Mouse (Mus musculus) CH12.LX (cell line): ENCODE results near the gene Bmpr1a. TPM values are rescaled to one million over a fixed set of nuclear protein-coding genes. Genes with fewer than 3 reads are reported as not detected.
"Not testable (repeated sequence)": the region's sequence is repeated elsewhere in the genome, so short reads cannot be mapped to it uniquely, and the experiment has no call there.

Experiments used
- DNase-seq: peaks from one replicate; pipeline ENCODE4 v3.0.0-alpha.2; 2013; ENCODE audit errors: extremely low read depth
- H3K27ac ChIP-seq: 2 replicates; pipeline ENCODE4 v1.5.1; 2012; ENCODE audit warnings: low read depth, mild to moderate bottlenecking, control low read depth, moderate library complexity; ENCODE audit not compliant: insufficient read depth
- H3K27me3 ChIP-seq: replicated peaks from 2 replicates; pipeline ENCODE3; 2012; ENCODE audit warnings: inconsistent platforms
- H3K36me3 ChIP-seq, 2 experiments: replicated peaks in 1 of 2; 2 replicates each; pipeline versions ENCODE3 to v1.6.1; 2012; ENCODE audit warnings: inconsistent platforms in 1 of 2, low read length in 1 of 2, mild to moderate bottlenecking in 1 of 2, mixed read lengths in 1 of 2, moderate library complexity in 1 of 2; ENCODE audit not compliant: control insufficient read depth in 1 of 2, insufficient read depth in 1 of 2
- H3K4me1 ChIP-seq, 2 experiments: 2 replicates each; pipeline ENCODE4 v1.6.1; 2012; ENCODE audit warnings: inconsistent platforms in 1 of 2, moderate library complexity in 1 of 2; ENCODE audit not compliant: insufficient read depth in 2 of 2, control insufficient read depth in 1 of 2
- H3K4me2 ChIP-seq: 2 replicates; pipeline ENCODE4 v1.6.1; 2012; ENCODE audit warnings: low read depth, mild to moderate bottlenecking, control low read depth; ENCODE audit not compliant: poor library complexity, insufficient read depth, severe bottlenecking
- H3K4me3 ChIP-seq, 3 experiments: fragments of 150-350 bp in 1 of 3; sonication (generic) in 1 of 3; replicated peaks in 1 of 3; 2 replicates each; pipeline versions ENCODE3 to v1.5.1; 2011 to 2012; ENCODE audit warnings: low read depth in 2 of 3, low read length in 2 of 3, mild to moderate bottlenecking in 2 of 3, moderate library complexity in 2 of 3, control low read depth in 1 of 3, improper control_type of control experiment in 1 of 3, inconsistent platforms in 1 of 3, mixed read lengths in 1 of 3; ENCODE audit not compliant: poor library complexity in 1 of 3
- H3K79me2 ChIP-seq: replicated peaks from 2 replicates; pipeline ENCODE4 v1.6.1; 2012; ENCODE audit warnings: mild to moderate bottlenecking, moderate library complexity; ENCODE audit not compliant: control insufficient read depth, poor library complexity, insufficient read depth, severe bottlenecking; ENCODE audit errors: extremely low read depth
- H3K9ac ChIP-seq: 2 replicates; pipeline ENCODE4 v1.6.1; 2012; ENCODE audit warnings: low read depth, mild to moderate bottlenecking, control low read depth, moderate library complexity; ENCODE audit not compliant: insufficient read depth
- H3K9me3 ChIP-seq: replicated peaks from 2 replicates; pipeline ENCODE3; 2012; ENCODE audit warnings: low read length, inconsistent platforms, mixed read lengths
- CHD1 ChIP-seq: IDR thresholded peaks from 2 replicates; pipeline ENCODE4 v1.6.1; 2012; ENCODE audit warnings: low read depth, low read length, improper control_type of control experiment, inconsistent platforms
- CTCF ChIP-seq, 2 experiments: IDR thresholded peaks in 1 of 2; conservative IDR thresholded peaks in 1 of 2; 2 replicates each; pipeline ENCODE4 v1.5.1; 2011 to 2012; ENCODE audit warnings: low read depth in 2 of 2, low read length in 2 of 2, improper control_type of control experiment in 1 of 2, inconsistent platforms in 1 of 2, mild to moderate bottlenecking in 1 of 2, moderate library complexity in 1 of 2
- ELF1 ChIP-seq: IDR thresholded peaks from 2 replicates; pipeline ENCODE4 v1.6.1; 2014; ENCODE audit warnings: low read depth, mild to moderate bottlenecking, inconsistent platforms, low read length, improper control_type of control experiment
- JUND ChIP-seq: conservative IDR thresholded peaks from 2 replicates; pipeline ENCODE4 v1.6.1; 2011; ENCODE audit warnings: low read depth, low read length, improper control_type of control experiment
- MAZ ChIP-seq: IDR thresholded peaks from 2 replicates; pipeline ENCODE4 v1.6.1; 2012; ENCODE audit warnings: low read depth, mild to moderate bottlenecking, inconsistent platforms, low read length, improper control_type of control experiment, moderate library complexity
- MEF2A ChIP-seq: IDR thresholded peaks from 2 replicates; pipeline ENCODE4 v1.6.1; 2014; ENCODE audit warnings: low read depth, mild to moderate bottlenecking, inconsistent platforms, low read length, improper control_type of control experiment, borderline replicate concordance
- MXI1 ChIP-seq: IDR thresholded peaks from 2 replicates; pipeline ENCODE4 v1.6.1; 2011; ENCODE audit warnings: mild to moderate bottlenecking, low read depth, low read length, improper control_type of control experiment
- MYC ChIP-seq: IDR thresholded peaks from 2 replicates; pipeline ENCODE4 v1.6.1; 2011; ENCODE audit warnings: low read depth, mild to moderate bottlenecking, improper control_type of control experiment, low read length
- NRF1 ChIP-seq: IDR thresholded peaks from 2 replicates; pipeline ENCODE4 v1.6.1; 2014; ENCODE audit warnings: low read depth, mild to moderate bottlenecking, inconsistent platforms, low read length, improper control_type of control experiment, moderate library complexity
- PAX5 ChIP-seq: IDR thresholded peaks from 2 replicates; pipeline ENCODE4 v1.6.1; 2012; ENCODE audit warnings: low read length, inconsistent platforms, mixed read lengths
- POLR2A ChIP-seq: IDR thresholded peaks from 2 replicates; pipeline ENCODE4 v1.6.1; 2011; ENCODE audit warnings: low read depth, mild to moderate bottlenecking, improper control_type of control experiment, low read length
- RAD21 ChIP-seq: IDR thresholded peaks from 2 replicates; pipeline ENCODE4 v1.6.1; 2011; ENCODE audit warnings: low read depth, mild to moderate bottlenecking, low read length, improper control_type of control experiment, moderate library complexity
- SIN3A ChIP-seq: IDR thresholded peaks from 2 replicates; pipeline ENCODE4 v1.6.1; 2012; ENCODE audit warnings: low read length, improper control_type of control experiment, inconsistent platforms
- SMC3 ChIP-seq: IDR thresholded peaks from 2 replicates; pipeline ENCODE4 v1.6.1; 2011; ENCODE audit warnings: low read depth, low read length, improper control_type of control experiment
- USF1 ChIP-seq: IDR thresholded peaks from 2 replicates; pipeline ENCODE4 v1.6.1; 2014; ENCODE audit warnings: low read depth, mild to moderate bottlenecking, inconsistent platforms, low read length, improper control_type of control experiment
- ZC3H11A ChIP-seq: IDR thresholded peaks from 2 replicates; pipeline ENCODE4 v1.6.1; 2012; ENCODE audit warnings: low read depth, mild to moderate bottlenecking, inconsistent platforms, low read length, improper control_type of control experiment
- ZKSCAN1 ChIP-seq: IDR thresholded peaks from 2 replicates; pipeline ENCODE4 v1.6.1; 2012; ENCODE audit warnings: low read depth, inconsistent platforms, low read length, improper control_type of control experiment, borderline replicate concordance
- ZNF384 ChIP-seq: IDR thresholded peaks from 2 replicates; pipeline ENCODE4 v1.6.1; 2012; ENCODE audit warnings: low read depth, low read length, improper control_type of control experiment, inconsistent platforms
- dilution Hi-C: fragments of 300-500 bp; cut with MboI; formaldehyde crosslinking; loops from 2 replicates; pipeline ENCODE4 v1.14.3; 2020; ENCODE audit warnings: low sequenced_read_pairs; ENCODE audit not compliant: extremely low pct_unique_long_range_greater_than_20kb, extremely low pct_ligation_motif_present
- in situ Hi-C: fragments of 300-500 bp; cut with MboI; formaldehyde crosslinking; loops from 3 replicates; pipeline ENCODE4 v1.14.3; 2019; ENCODE audit warnings: low sequenced_read_pairs, low pct_ligation_motif_present, low pct_unique_long_range_greater_than_20kb, mixed read lengths
- polyA plus RNA-seq: library from polyadenylated mRNA; unstranded; fragments of >175 nt; gene quantifications from 2 replicates; pipeline ENCODE4 v1.2.1, GENCODE M21; 2012; ENCODE audit warnings: low read depth; ENCODE audit not compliant: insufficient read length
- total RNA-seq, 2 experiments: library from RNA; depleted of rRNA; stranded (reverse); fragments of 300-350 nt in 1 of 2; fragments of >200 nt in 1 of 2; gene quantifications; 2 replicates each; pipeline ENCODE4 v1.2.3; 2012 to 2014

The Bmpr1a gene
- total and polyA plus RNA-seq, 3 experiments, result 26.2 to 46.7 (median 30.1) TPM

DNA sequence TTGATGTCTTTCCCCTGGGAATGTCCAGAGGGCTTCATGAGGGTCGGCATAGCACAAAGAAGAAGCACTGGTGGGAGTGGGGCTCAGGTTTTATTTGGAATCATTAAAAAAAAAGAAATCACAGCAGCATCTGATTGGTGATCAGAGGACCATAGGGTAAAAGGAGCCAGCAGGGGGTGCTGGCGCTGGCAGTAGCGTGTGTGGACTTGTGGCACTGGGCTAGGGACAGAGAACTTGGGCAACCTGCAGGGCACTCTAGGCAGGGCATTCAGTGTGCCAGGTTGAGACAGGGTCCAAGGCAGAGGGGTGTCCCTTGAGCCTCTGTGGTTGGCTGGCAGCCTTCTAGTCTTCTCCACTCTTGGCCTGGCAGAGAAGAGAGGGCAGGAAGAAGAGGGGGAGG, 132.9 kb downstream of the Bmpr1a start:
- in situ Hi-C loops, result loop anchor here (10.0 kb wide), 2 partner anchors 195 to 285 kb away; partner anchors contain the start of gene Anxa8
- H3K36me3 ChIP-seq, result no peaks in the 10 kb centered on the region
- no peak overlapping the region for H3K27ac ChIP-seq
- H3K9me3 ChIP-seq, result peaks cover 7% of the 10 kb centered on the region
- no peak overlapping the region for H3K9ac ChIP-seq
- H3K4me2 ChIP-seq, result no peak overlapping the region
- H3K4me1 ChIP-seq, result no peaks in the 10 kb centered on the region
- TF ChIP-seq CHD1 (no peak), RAD21 (peak; percentile 38), CTCF (conservative IDR thresholded peaks at IDR 0.05 in 1 of 2, IDR thresholded peaks at IDR 0.05 in 1 of 2; ENCODE audit: low read depth in 2 of 2, low read length in 2 of 2) (peak in 1 of 2 experiments; percentile 66; a peak in 2 of 4 replicates), SMC3 (peak; percentile 57)
- TF ChIP-seq, all 38 proteins: peak for 3
- dilution Hi-C loops, result no loop called here
- H3K27me3 ChIP-seq, result no peaks in the 10 kb centered on the region
- no peak overlapping the region for H3K4me3 ChIP-seq
- no peaks in the 10 kb centered on the region for H3K79me2 ChIP-seq
- no peak for DNase-seq

DNA sequence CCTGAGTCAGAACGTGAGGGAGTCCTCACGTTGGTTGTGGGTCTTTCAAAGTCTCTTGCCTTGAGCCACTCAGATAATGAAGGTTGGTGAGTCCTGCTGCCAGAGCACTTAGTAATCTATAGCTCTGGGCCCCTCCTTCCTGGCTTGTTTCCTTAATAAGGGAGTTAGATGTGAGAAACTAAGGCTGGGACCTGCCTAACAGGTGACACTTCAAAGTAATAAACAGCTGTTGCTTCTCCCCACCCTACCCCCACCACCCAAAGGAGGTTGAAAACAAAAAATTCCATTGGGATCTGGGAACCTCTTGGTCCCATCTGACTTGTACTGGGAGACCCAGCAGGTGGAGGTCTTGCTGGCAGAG, 138.0 kb downstream of the Bmpr1a start:
- H3K9ac ChIP-seq, result no peak overlapping the region
- dilution Hi-C loops, result no loop called here
- no peak for DNase-seq
- H3K4me1 ChIP-seq, result 0 out of 4 replicates have a peak, but pooled peaks cover 0 to 3% of the 10 kb centered on the region in 2 experiments
- in situ Hi-C loops, result no loop called here
- no peaks in the 10 kb centered on the region for H3K36me3 ChIP-seq
- TF ChIP-seq NRF1 (no peak), PAX5 (no peak), ZC3H11A (no peak), MEF2A (no peak), SIN3A (no peak), ZNF384 (no peak), USF1 (no peak), RAD21 (no peak), SMC3 (no peak), CTCF (conservative IDR thresholded peaks at IDR 0.05 in 1 of 2, IDR thresholded peaks at IDR 0.05 in 1 of 2; ENCODE audit: low read depth in 2 of 2, low read length in 2 of 2) (no peak), JUND (no peak), ZKSCAN1 (no peak), MAZ (no peak), POLR2A (no peak), MYC (no peak), MXI1 (no peak), CHD1 (no peak), ELF1 (no peak)
- TF ChIP-seq, all 38 proteins: peak for 0
- no peak overlapping the region for H3K27ac ChIP-seq
- H3K9me3 ChIP-seq, result peaks cover 19% of the 10 kb centered on the region
- H3K27me3 ChIP-seq, result no peaks in the 10 kb centered on the region
- no peaks in the 10 kb centered on the region for H3K79me2 ChIP-seq
- H3K4me3 ChIP-seq, result no peak overlapping the region
- H3K4me2 ChIP-seq, result no peak overlapping the region

DNA sequence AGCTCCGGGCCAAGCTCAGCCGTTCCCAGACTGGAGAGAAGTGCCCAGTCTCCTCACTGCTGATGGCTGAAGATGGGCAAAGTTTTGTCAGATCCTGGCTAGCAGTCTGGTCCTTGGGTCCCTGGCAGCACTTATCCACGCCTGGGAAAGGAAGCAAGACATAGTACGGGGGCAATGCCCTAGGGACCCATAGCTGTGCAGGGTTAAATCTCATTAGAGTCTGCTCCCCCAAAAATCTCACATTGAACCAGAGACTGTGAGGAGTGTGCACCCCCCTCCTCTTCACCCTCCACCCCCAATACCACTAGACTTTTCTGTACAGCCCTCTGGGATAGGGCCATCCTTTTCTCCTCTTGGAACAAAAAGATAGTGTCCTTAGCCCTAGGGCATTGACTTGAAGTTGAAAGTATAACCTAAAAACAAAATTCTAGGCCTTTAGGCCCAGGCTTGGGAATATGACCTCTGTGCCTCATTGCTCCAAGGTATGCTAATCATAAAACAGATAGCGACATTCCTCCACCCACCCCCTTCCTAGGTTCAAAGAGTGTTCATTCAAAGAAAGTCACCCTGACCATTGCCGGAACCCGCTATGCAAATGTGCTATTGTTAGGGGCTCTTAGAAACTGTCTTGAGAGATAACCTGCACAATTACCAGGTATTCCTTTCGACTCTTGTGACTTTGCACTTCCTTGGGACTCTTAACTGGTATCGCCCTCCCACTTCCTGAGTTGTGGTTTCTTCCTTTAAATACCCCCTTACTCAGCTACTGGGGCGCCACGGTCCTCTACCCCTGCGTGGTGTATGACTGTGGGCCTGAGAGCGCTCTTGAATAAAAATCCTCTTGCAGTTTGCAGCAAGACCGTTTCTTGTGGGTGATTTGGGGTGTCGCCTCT, 138.6 kb downstream of the Bmpr1a start:
- DNase-seq, H3K4me3 ChIP-seq, H3K9ac ChIP-seq, H3K4me1 ChIP-seq, H3K79me2 ChIP-seq, H3K27ac ChIP-seq, H3K27me3 ChIP-seq, dilution Hi-C loops, in situ Hi-C loops, H3K36me3 ChIP-seq, H3K4me2 ChIP-seq: not testable (repeated sequence)
- H3K9me3 ChIP-seq, result peaks cover 19% of the 10 kb centered on the region
